Mouse (Mus musculus) E14TG2a.4 (cell line): ENCODE data around the gene Flt4.
"Not testable (repeated sequence)": the region's sequence is repeated elsewhere in the genome, so short reads cannot be mapped to it uniquely, and the experiment has no call there.

Source experiments
- H3K27me3 ChIP-seq: 2 replicates; pipeline ENCODE4 v1.6.1; 2014; ENCODE audit warnings: low read length, control low read depth; ENCODE audit not compliant: insufficient read depth
- H3K36me3 ChIP-seq: 2 replicates; pipeline ENCODE4 v1.6.1; 2014; ENCODE audit warnings: low read length, control low read depth; ENCODE audit not compliant: insufficient read depth
- H3K4me1 ChIP-seq: replicated peaks from 2 replicates; pipeline ENCODE4 v1.6.1; 2014; ENCODE audit warnings: low read depth, low read length, control low read depth
- H3K4me3 ChIP-seq: replicated peaks from 2 replicates; pipeline ENCODE4 v1.5.1; 2014; ENCODE audit warnings: mild to moderate bottlenecking, low read length
- H3K9me3 ChIP-seq: 2 replicates; pipeline ENCODE4 v1.6.1; 2014; ENCODE audit warnings: low read length, control low read depth
- CTCF ChIP-seq: conservative IDR thresholded peaks from 2 replicates; pipeline ENCODE4 v1.5.1; 2014; ENCODE audit warnings: low read length
- NANOG ChIP-seq: IDR thresholded peaks from 2 replicates; pipeline ENCODE4 v1.6.1; 2014; ENCODE audit warnings: borderline replicate concordance, low read length, mixed read lengths
- POU5F1 ChIP-seq: IDR thresholded peaks from 2 replicates; pipeline ENCODE4 v1.6.1; 2014; ENCODE audit warnings: low read length, borderline replicate concordance

Gene Flt4

GRCm38 (mm10) chr11:49608938-49609867 is at the start of gene Flt4:
Flt4 (plus strand) TSS chr11:49609263.
- not testable (repeated sequence) for H3K36me3 ChIP-seq
- H3K4me3 ChIP-seq = peak within 1 kb of the TSS; percentile 88
- H3K27me3 ChIP-seq = peaks cover 69% of the 10 kb centered on the region

GRCm38 (mm10) chr11:49575054-49575453 is 34.0 kb upstream of the Flt4 start:
- not testable (repeated sequence) for H3K36me3 ChIP-seq, H3K4me1 ChIP-seq, H3K9me3 ChIP-seq, H3K27me3 ChIP-seq, H3K4me3 ChIP-seq
- TF ChIP-seq CTCF = peak; percentile 54

More at GRCm38 (mm10) chr11:49608938-49609867, at the start of gene Flt4:
- H3K4me1 ChIP-seq = peaks cover 23% of the 10 kb centered on the region
- not testable (repeated sequence) for H3K9me3 ChIP-seq

GRCm38 (mm10) chr11:49580452-49580851 is 28.6 kb upstream of the Flt4 start:
- not testable (repeated sequence) for H3K9me3 ChIP-seq, H3K4me3 ChIP-seq, H3K36me3 ChIP-seq, H3K4me1 ChIP-seq, H3K27me3 ChIP-seq

- peaks cover 21% of the 10 kb centered on the region for H3K27me3 ChIP-seq
- H3K36me3 ChIP-seq = no peaks in the 10 kb centered on the region
- peak overlapping the region; percentile 51 for H3K4me3 ChIP-seq
- TF ChIP-seq POU5F1 = no peak
- TF ChIP-seq CTCF = no peak
- TF ChIP-seq NANOG = no peak
- peaks cover 9% of the 10 kb centered on the region for H3K4me1 ChIP-seq
- H3K9me3 ChIP-seq = no peaks in the 10 kb centered on the region
Measured at GRCm38 (mm10) chr11:49590213-49590612, 18.9 kb upstream of the Flt4 start.

GRCm38 (mm10) chr11:49597149-49597548 is 11.9 kb upstream of the Flt4 start:
- not testable (repeated sequence) for H3K4me3 ChIP-seq, H3K27me3 ChIP-seq, H3K9me3 ChIP-seq, H3K4me1 ChIP-seq, H3K36me3 ChIP-seq

GRCm38 (mm10) chr11:49608306-49608705 is 757 bp upstream of the Flt4 start:
- not testable (repeated sequence) for H3K9me3 ChIP-seq, H3K4me3 ChIP-seq, H3K36me3 ChIP-seq
- H3K4me1 ChIP-seq = peaks cover 19% of the 10 kb centered on the region
- H3K27me3 ChIP-seq = peaks cover 60% of the 10 kb centered on the region

- H3K36me3 ChIP-seq, H3K9me3 ChIP-seq: not testable (repeated sequence)
- H3K4me3 ChIP-seq = peak overlapping the region; percentile 88
- peaks cover 23% of the 10 kb centered on the region for H3K4me1 ChIP-seq
- H3K27me3 ChIP-seq = peaks cover 77% of the 10 kb centered on the region
Measured at GRCm38 (mm10) chr11:49609868-49610824, 1.1 kb downstream of the Flt4 start.

GRCm38 (mm10) chr11:49611349-49611748 is 2.3 kb downstream of the Flt4 start:
- H3K36me3 ChIP-seq, H3K9me3 ChIP-seq, H3K4me3 ChIP-seq: not testable (repeated sequence)
- peaks cover 81% of the 10 kb centered on the region for H3K27me3 ChIP-seq
- H3K4me1 ChIP-seq = peaks cover 23% of the 10 kb centered on the region

- H3K4me3 ChIP-seq = no peak overlapping the region
- TF ChIP-seq CTCF = no peak
- no peaks in the 10 kb centered on the region for H3K9me3 ChIP-seq
- peaks cover 77% of the 10 kb centered on the region for H3K27me3 ChIP-seq
- peaks cover 23% of the 10 kb centered on the region for H3K4me1 ChIP-seq
- H3K36me3 ChIP-seq = no peaks in the 10 kb centered on the region
Measured at GRCm38 (mm10) chr11:49612154-49612553, 3.1 kb downstream of the Flt4 start.
